Mouse (Mus musculus) spleen, adult 2 months (tissue): ENCODE data around the gene Rep15.

Source experiments
- CTCF ChIP-seq: fragments of 200-500 bp; IDR thresholded peaks from 2 replicates; pipeline ENCODE4 v1.5.1; 2011; ENCODE audit warnings: mild to moderate bottlenecking, inconsistent platforms; ENCODE audit not compliant: insufficient read depth, insufficient read length, insufficient replicate concordance; ENCODE audit errors: extremely low read depth
- POLR2A ChIP-seq: fragments of 200-500 bp; IDR thresholded peaks from 2 replicates; pipeline ENCODE4 v1.6.1; 2011; ENCODE audit warnings: low read depth, low read length, inconsistent platforms

DNA sequence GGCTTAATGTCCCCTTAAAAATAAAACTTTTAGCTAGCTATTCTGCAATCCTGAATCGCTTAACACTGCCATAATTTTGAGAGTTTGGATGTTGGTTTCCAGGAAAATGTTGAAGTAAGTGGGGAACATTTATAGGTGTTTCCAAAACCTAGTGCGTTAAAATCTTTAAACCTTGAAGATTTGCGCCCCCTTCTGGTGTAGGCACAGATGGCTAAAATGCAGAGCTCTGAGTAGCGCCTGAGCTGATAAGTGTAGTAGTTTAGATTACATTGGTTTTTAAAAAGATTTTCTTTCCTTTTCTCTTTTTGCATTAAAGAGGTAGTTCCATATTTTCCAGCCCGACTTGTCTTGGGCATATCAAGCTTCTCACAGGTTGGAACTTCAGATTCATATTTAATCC lies 38.1 kb upstream of the Rep15 start:
- TF ChIP-seq CTCF: peak; percentile 22; the same call in 1 of the 2 replicates
- no peak for TF ChIP-seq POLR2A
